Mouse (Mus musculus): ENCODE results near the gene Plekha4. TPM values are rescaled to one million over a fixed set of nuclear protein-coding genes. Genes with fewer than 3 reads are reported as not detected.

Plekha4 gene
- total and polyA plus RNA-seq, 2 experiments from 2014 or later: 2.1 to 2.8 TPM

GRCm38 (mm10) chr7:45550821-45551511 lies 24.8 kb downstream of the Plekha4 start:
- 80% methylated on average over 11 of the region's 11 CpGs for WGBS
- H3K9me3 ChIP-seq (ENCODE audit: low read length): no peaks in the 10 kb centered on the region
- no peak for DNase-seq (ENCODE audit: low spot score)
- H3K36me3 ChIP-seq (ENCODE audit: insufficient read depth, low read length): no peaks in the 10 kb centered on the region
- no peaks in the 10 kb centered on the region for H3K27me3 ChIP-seq (ENCODE audit: insufficient read depth, low read length)
- no peak overlapping the region for H3K27ac ChIP-seq
- no peak overlapping the region for H3K9ac ChIP-seq (replicated peaks; ENCODE audit: low read length)
- no peak overlapping the region for H3K4me2 ChIP-seq (ENCODE audit: low read depth, low read length)
- no peak for TF ChIP-seq CTCF (IDR thresholded peaks at IDR 0.05; ENCODE audit: low read depth)
- ATAC-seq: no peak
- no peak overlapping the region for H3K4me3 ChIP-seq (ENCODE audit: low read length)
- no peaks in the 10 kb centered on the region for H3K4me1 ChIP-seq (ENCODE audit: insufficient read depth, low read length)

GRCm38 (mm10) chr7:45551512-45551883 lies 25.4 kb downstream of the Plekha4 start:
- H3K4me3 ChIP-seq (ENCODE audit: low read length): no peak overlapping the region
- no peaks in the 10 kb centered on the region for H3K36me3 ChIP-seq (ENCODE audit: insufficient read depth, low read length)
- no peaks in the 10 kb centered on the region for H3K9me3 ChIP-seq (ENCODE audit: low read length)
- WGBS: 84% methylated on average over 8 of the region's 8 CpGs
- H3K27ac ChIP-seq: no peak overlapping the region
- no peak overlapping the region for H3K4me2 ChIP-seq (ENCODE audit: low read depth, low read length)
- TF ChIP-seq CTCF (IDR thresholded peaks at IDR 0.05; ENCODE audit: low read depth): no peak
- ATAC-seq (no peak), DNase-seq (ENCODE audit: low spot score) (no peak)
- H3K4me1 ChIP-seq (ENCODE audit: insufficient read depth, low read length): no peaks in the 10 kb centered on the region
- no peaks in the 10 kb centered on the region for H3K27me3 ChIP-seq (ENCODE audit: insufficient read depth, low read length)
- no peak overlapping the region for H3K9ac ChIP-seq (replicated peaks; ENCODE audit: low read length)

DNA sequence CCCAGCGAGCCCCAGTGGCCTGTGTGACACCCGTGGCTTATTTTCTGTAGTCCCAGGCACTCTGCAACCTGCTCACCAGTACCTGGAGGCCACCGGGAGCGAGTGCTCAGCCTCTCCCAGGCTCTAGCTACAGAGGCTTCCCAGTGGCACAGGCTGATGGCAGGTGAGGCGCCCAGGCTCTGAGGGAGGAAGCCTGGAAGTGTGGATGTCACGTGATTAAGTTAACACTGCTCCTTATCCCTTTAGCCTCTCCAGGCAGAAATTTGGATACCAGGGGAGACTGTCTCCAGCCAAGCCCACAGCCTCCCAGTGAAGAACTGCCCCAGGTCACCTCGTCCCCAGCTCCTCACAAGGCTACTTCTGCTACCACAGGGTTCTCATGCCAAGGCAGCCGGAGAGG lies 27.4 kb downstream of the Plekha4 start:
- ATAC-seq (no peak), DNase-seq (ENCODE audit: low spot score) (no peak)
- WGBS: 69% methylated on average over 8 of the region's 8 CpGs
- Histone ChIP-seq H3K4me3 (ENCODE audit: low read length) (no peak overlapping the region), H3K9me3 (ENCODE audit: low read length) (no peaks in the 10 kb centered on the region), H3K27ac (no peak overlapping the region), H3K4me1 (ENCODE audit: insufficient read depth, low read length) (no peaks in the 10 kb centered on the region), H3K4me2 (ENCODE audit: low read depth, low read length) (no peak overlapping the region), H3K9ac (replicated peaks; ENCODE audit: low read length) (no peak overlapping the region), H3K27me3 (ENCODE audit: insufficient read depth, low read length) (no peaks in the 10 kb centered on the region), H3K36me3 (ENCODE audit: insufficient read depth, low read length) (no peaks in the 10 kb centered on the region)
- no peak for TF ChIP-seq CTCF (IDR thresholded peaks at IDR 0.05; ENCODE audit: low read depth)

DNA sequence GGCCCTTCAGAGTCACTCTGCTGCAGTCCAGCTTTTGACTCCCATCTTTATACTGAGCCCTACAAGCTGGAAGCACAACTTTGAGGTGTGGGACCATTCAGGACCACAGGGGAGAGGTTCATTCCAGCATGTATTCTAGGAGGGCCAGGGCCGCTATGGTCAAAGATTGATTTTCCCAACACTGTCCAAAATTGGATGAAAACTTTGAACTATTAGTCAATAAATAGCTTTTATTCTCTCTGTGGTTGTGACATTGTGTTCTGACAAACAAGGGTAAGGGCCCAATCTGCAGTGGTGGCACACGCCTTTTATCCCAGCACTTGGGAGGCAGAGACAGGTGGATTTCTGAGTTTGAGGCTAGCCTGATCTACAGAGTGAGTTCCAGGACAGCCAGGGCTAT lies 27.9 kb downstream of the Plekha4 start:
- H3K27ac ChIP-seq: no peak overlapping the region
- no peak overlapping the region for H3K4me2 ChIP-seq (ENCODE audit: low read depth, low read length)
- H3K4me1 ChIP-seq (ENCODE audit: insufficient read depth, low read length): no peaks in the 10 kb centered on the region
- DNase-seq (ENCODE audit: low spot score): no peak
- no peaks in the 10 kb centered on the region for H3K36me3 ChIP-seq (ENCODE audit: insufficient read depth, low read length)
- no peak overlapping the region for H3K9ac ChIP-seq (replicated peaks; ENCODE audit: low read length)
- TF ChIP-seq CTCF (IDR thresholded peaks at IDR 0.05; ENCODE audit: low read depth): no peak
- H3K4me3 ChIP-seq (ENCODE audit: low read length): no peak overlapping the region
- no peaks in the 10 kb centered on the region for H3K27me3 ChIP-seq (ENCODE audit: insufficient read depth, low read length)
- H3K9me3 ChIP-seq (ENCODE audit: low read length): no peaks in the 10 kb centered on the region
- WGBS: 87% methylated on average over 2 of the region's 2 CpGs
- no peak for ATAC-seq

- DNase-seq (ENCODE audit: low spot score): no peak
- TF ChIP-seq CTCF (IDR thresholded peaks at IDR 0.05; ENCODE audit: low read depth): no peak
- ATAC-seq: no peak
- no peak within 1 kb of the TSS for H3K27ac ChIP-seq
- H3K4me3 ChIP-seq (ENCODE audit: low read length): no peak within 1 kb of the TSS
- no peaks in the 10 kb centered on the region for H3K36me3 ChIP-seq (ENCODE audit: insufficient read depth, low read length)
- WGBS: 37% methylated on average over 8 of the region's 8 CpGs
- H3K4me2 ChIP-seq (ENCODE audit: low read depth, low read length): no peak within 1 kb of the TSS
- no peak within 1 kb of the TSS for H3K9ac ChIP-seq (replicated peaks; ENCODE audit: low read length)
- no peaks in the 10 kb centered on the region for H3K27me3 ChIP-seq (ENCODE audit: insufficient read depth, low read length)
- H3K9me3 ChIP-seq (ENCODE audit: low read length): no peaks in the 10 kb centered on the region
- H3K4me1 ChIP-seq (ENCODE audit: insufficient read depth, low read length): no peaks in the 10 kb centered on the region
These were observed 28.6 kb downstream of the Plekha4 start, which contains the start of gene Hsd17b14 for GRCm38 (mm10) chr7:45554744-45555143. Hsd17b14 (plus strand) TSS chr7:45554893.

DNA sequence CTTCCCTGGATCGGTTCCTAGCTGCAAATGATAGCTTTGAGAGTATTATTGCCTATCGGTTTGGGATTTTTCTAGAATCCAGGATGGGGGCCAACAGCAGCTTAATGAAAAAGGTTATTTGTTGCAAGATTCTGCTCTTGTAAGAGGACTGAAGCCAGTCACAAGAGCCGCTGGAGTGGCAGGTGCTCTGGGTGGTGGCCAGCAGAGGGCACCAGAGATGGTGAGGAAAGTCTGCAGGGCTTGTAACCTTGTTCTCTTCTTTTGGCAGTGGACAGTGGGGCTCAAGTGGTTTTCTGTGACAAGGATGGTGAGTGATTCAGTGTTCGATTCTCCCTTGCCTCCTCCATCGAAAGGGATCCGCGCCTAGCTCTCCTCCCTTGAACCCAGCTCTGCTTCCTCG lies 29.7 kb downstream of the Plekha4 start:
- 22% methylated on average over 8 of the region's 8 CpGs for WGBS
- H3K9ac ChIP-seq (replicated peaks; ENCODE audit: low read length): no peak overlapping the region
- ATAC-seq: peak; percentile 62; the same call in 1 of the 2 replicates

DNA sequence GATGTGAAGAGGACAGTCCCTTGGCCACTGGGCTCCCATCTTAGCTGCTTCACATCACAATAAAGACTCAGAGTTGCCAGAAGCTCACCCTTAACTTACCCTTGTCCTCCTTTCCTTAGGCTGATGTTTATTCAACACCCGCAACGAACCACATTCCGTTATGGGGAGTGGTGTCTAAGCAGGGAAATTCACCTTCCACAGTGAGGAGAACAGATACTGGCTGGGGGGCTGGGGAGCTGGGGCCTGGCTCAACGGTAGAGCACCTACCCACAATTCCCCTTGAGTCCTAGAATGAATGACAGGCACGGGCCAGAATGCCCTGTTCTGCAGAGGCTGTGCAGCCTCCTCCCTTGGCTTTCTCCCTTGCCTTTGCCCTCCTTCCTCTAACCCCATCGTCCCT lies 32.8 kb downstream of the Plekha4 start:
- Histone ChIP-seq H3K4me1 (ENCODE audit: insufficient read depth, low read length) (no peaks in the 10 kb centered on the region), H3K27ac (no peak overlapping the region), H3K4me3 (ENCODE audit: low read length) (no peak overlapping the region), H3K4me2 (ENCODE audit: low read depth, low read length) (no peak overlapping the region), H3K9me3 (ENCODE audit: low read length) (no peaks in the 10 kb centered on the region), H3K36me3 (ENCODE audit: insufficient read depth, low read length) (no peaks in the 10 kb centered on the region), H3K9ac (replicated peaks; ENCODE audit: low read length) (no peak overlapping the region), H3K27me3 (ENCODE audit: insufficient read depth, low read length) (no peaks in the 10 kb centered on the region)
- no peak for TF ChIP-seq CTCF (IDR thresholded peaks at IDR 0.05; ENCODE audit: low read depth)
- ATAC-seq (no peak), DNase-seq (ENCODE audit: low spot score) (no peak)
- WGBS: 57% methylated on average over 6 of the region's 6 CpGs

More for the DNA sequence above, 29.7 kb downstream of the Plekha4 start:
- Histone ChIP-seq H3K36me3 (ENCODE audit: insufficient read depth, low read length) (no peaks in the 10 kb centered on the region), H3K27me3 (ENCODE audit: insufficient read depth, low read length) (no peaks in the 10 kb centered on the region), H3K27ac (no peak overlapping the region), H3K4me1 (ENCODE audit: insufficient read depth, low read length) (no peaks in the 10 kb centered on the region), H3K4me3 (ENCODE audit: low read length) (no peak overlapping the region), H3K4me2 (ENCODE audit: low read depth, low read length) (no peak overlapping the region), H3K9me3 (ENCODE audit: low read length) (no peaks in the 10 kb centered on the region)
- peak; percentile 83 for TF ChIP-seq CTCF (IDR thresholded peaks at IDR 0.05; ENCODE audit: low read depth)
- DNase-seq (ENCODE audit: low spot score): peak; percentile 78

Data from hindbrain, postnatal 0 days (tissue).